Mouse (Mus musculus): ENCODE results near the gene Gm49387. TPM values are rescaled to one million over a fixed set of nuclear protein-coding genes. Genes with fewer than 3 reads are reported as not detected.

Gene Gm49387
- polyA plus RNA-seq, 1 experiment from 2014 or later: 1.7 TPM

DNA sequence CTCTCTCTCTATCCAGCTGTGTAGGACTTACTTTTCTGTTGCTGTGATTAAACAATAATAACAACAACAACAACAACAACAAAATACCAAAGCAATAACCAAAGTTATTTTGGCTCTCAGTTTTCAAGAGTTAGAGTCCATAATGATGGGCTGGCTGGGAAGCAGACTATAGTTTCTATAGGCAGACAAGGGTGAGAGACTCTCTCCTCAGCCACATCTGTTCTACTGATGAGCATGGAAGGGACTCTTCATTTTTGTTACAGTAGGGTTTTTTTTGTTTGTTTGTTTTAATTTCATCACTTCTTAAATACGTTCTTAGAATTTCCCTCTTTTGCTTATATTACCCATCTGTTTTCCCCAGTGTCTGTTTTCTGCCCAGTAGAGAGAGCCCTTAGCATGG, 11.9 kb upstream of the Gm49387 start:
- H3K27me3 ChIP-seq (replicated peaks; ENCODE audit: insufficient read depth, low read length): no peaks in the 10 kb centered on the region
- no peak overlapping the region for H3K27ac ChIP-seq (ENCODE audit: low read length)
- no peak overlapping the region for H3K4me3 ChIP-seq (ENCODE audit: low read depth, low read length)
- no peak overlapping the region for H3K4me2 ChIP-seq (replicated peaks; ENCODE audit: low read depth, low read length)
- H3K4me1 ChIP-seq (ENCODE audit: insufficient read depth, low read depth, low read length): no peaks in the 10 kb centered on the region
- no peak overlapping the region for H3K9ac ChIP-seq (replicated peaks; ENCODE audit: low read depth)
- TF ChIP-seq CTCF (IDR thresholded peaks at IDR 0.05): no peak
- TF ChIP-seq EP300 (IDR thresholded peaks at IDR 0.05): no peak
- no peaks in the 10 kb centered on the region for H3K36me3 ChIP-seq (ENCODE audit: insufficient read depth, low read length)
- no peaks in the 10 kb centered on the region for H3K9me3 ChIP-seq (ENCODE audit: low read length)
- ATAC-seq: no peak
- no peak for DNase-seq (ENCODE audit: low spot score)
- WGBS: 62% methylated on average over 1 of the region's 1 CpGs

DNA sequence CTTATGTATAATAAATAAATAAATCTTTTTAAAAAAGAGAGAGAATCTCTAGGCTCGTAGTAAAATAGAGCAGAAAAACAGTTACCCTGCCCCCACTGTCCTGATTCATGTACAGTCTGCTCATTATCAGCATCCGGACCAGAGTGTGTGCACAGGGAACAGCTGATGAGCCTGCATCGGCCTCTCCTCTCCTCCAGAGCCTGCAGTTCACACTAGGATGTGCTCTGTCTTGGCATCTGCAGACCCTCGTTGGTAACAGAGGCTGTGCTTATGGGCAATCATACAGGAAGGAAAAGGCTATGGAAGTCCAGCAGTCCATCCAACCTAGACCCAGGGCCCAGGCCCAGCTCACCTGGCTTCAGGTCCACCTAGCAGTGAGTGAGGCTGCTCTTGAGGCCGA, 11.4 kb upstream of the Gm49387 start:
- H3K9me3 ChIP-seq (ENCODE audit: low read length): no peaks in the 10 kb centered on the region
- no peak overlapping the region for H3K4me3 ChIP-seq (ENCODE audit: low read depth, low read length)
- H3K4me1 ChIP-seq (ENCODE audit: insufficient read depth, low read depth, low read length): no peaks in the 10 kb centered on the region
- no peak overlapping the region for H3K4me2 ChIP-seq (replicated peaks; ENCODE audit: low read depth, low read length)
- TF ChIP-seq CTCF (IDR thresholded peaks at IDR 0.05): no peak
- no peak for TF ChIP-seq EP300 (IDR thresholded peaks at IDR 0.05)
- no peaks in the 10 kb centered on the region for H3K36me3 ChIP-seq (ENCODE audit: insufficient read depth, low read length)
- H3K27me3 ChIP-seq (replicated peaks; ENCODE audit: insufficient read depth, low read length): no peaks in the 10 kb centered on the region
- H3K27ac ChIP-seq (ENCODE audit: low read length): no peak overlapping the region
- DNase-seq (ENCODE audit: low spot score) (no peak), ATAC-seq (no peak)
- no peak overlapping the region for H3K9ac ChIP-seq (replicated peaks; ENCODE audit: low read depth)
- 37% methylated on average over 5 of the region's 5 CpGs for WGBS

DNA sequence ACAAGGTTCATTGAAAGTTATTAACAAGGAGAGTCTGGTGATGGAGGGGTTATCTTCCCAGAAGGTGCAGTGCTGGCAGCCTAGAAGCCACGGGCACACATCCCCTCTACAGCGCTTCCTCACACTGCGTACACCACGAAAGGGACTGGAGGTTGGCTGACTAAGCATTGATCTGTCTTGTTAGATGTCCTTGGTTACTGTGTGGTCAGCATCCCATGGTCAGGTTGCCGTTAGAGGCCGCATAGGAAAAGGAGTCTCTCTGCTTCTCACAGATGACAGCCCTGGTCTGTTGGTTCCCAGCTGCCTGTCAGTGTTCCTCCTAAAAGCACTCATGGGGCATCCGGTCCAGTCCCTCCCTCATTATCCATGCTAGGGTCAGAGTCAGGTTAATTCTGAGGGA, 10.5 kb upstream of the Gm49387 start:
- H3K27me3 ChIP-seq (replicated peaks; ENCODE audit: insufficient read depth, low read length): no peaks in the 10 kb centered on the region
- H3K9me3 ChIP-seq (ENCODE audit: low read length): no peaks in the 10 kb centered on the region
- WGBS: 54% methylated on average over 7 of the region's 7 CpGs
- DNase-seq (ENCODE audit: low spot score) (no peak), ATAC-seq (no peak)
- H3K9ac ChIP-seq (replicated peaks; ENCODE audit: low read depth): no peak overlapping the region
- no peaks in the 10 kb centered on the region for H3K4me1 ChIP-seq (ENCODE audit: insufficient read depth, low read depth, low read length)
- no peak overlapping the region for H3K4me2 ChIP-seq (replicated peaks; ENCODE audit: low read depth, low read length)
- H3K27ac ChIP-seq (ENCODE audit: low read length): no peak overlapping the region
- no peak overlapping the region for H3K4me3 ChIP-seq (ENCODE audit: low read depth, low read length)
- no peaks in the 10 kb centered on the region for H3K36me3 ChIP-seq (ENCODE audit: insufficient read depth, low read length)
- no peak for TF ChIP-seq EP300 (IDR thresholded peaks at IDR 0.05)
- TF ChIP-seq CTCF (IDR thresholded peaks at IDR 0.05): no peak

DNA sequence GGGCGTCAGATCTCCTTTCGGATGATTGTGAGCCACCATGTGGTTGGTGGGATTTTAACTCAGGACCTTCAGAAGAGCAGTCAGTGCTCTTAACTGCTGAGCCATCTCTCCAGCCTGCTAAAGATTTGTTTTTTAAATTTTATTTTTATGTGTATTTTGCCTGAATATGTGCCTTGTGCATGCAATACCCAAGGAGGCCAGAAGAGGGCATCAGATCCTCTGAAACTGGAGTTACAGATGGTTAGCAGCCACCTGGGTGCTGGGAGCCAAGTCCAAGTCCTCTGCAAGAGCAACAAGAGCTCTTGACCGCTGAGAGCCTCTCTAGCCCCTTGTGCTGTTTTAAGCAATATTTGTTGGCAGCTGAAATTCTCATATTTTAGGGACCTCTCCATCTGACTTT, 9.7 kb upstream of the Gm49387 start:
- TF ChIP-seq CTCF (IDR thresholded peaks at IDR 0.05): peak; percentile 49
- TF ChIP-seq EP300 (IDR thresholded peaks at IDR 0.05): no peak
- Histone ChIP-seq H3K4me3 (ENCODE audit: low read depth, low read length) (no peak overlapping the region), H3K36me3 (ENCODE audit: insufficient read depth, low read length) (no peaks in the 10 kb centered on the region), H3K9me3 (ENCODE audit: low read length) (no peaks in the 10 kb centered on the region), H3K4me1 (ENCODE audit: insufficient read depth, low read depth, low read length) (no peaks in the 10 kb centered on the region), H3K27ac (ENCODE audit: low read length) (no peak overlapping the region), H3K27me3 (replicated peaks; ENCODE audit: insufficient read depth, low read length) (no peaks in the 10 kb centered on the region), H3K4me2 (replicated peaks; ENCODE audit: low read depth, low read length) (no peak overlapping the region), H3K9ac (replicated peaks; ENCODE audit: low read depth) (no peak overlapping the region)
- 0 out of 2 replicates have a peak, but pooled peaks have one; percentile 32 for ATAC-seq
- DNase-seq (ENCODE audit: low spot score): no peak
- WGBS: 91% methylated on average over 3 of the region's 3 CpGs

DNA sequence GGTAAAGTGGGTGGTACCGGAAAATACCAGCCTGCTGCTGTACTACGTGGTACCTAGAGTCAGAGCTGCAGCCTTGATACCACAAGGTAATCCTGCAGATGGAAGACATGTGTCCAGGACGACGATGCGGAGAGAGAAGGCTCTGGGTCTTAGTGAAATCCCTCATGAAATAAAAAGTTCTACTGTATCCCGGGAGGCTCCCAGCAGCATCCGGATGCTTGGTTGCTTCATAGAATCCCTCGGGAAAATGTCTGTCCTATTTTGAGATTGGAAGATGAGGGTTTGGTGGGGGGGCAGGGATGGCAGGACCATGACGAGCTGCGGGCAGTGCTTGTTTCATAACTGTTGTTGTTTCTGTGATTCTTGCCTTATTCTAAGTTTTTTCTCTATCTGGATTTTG, 7.3 kb upstream of the Gm49387 start:
- H3K9ac ChIP-seq (replicated peaks; ENCODE audit: low read depth): no peak overlapping the region
- H3K27ac ChIP-seq (ENCODE audit: low read length): no peak overlapping the region
- H3K4me2 ChIP-seq (replicated peaks; ENCODE audit: low read depth, low read length): no peak overlapping the region
- no peaks in the 10 kb centered on the region for H3K9me3 ChIP-seq (ENCODE audit: low read length)
- WGBS: 75% methylated on average over 10 of the region's 10 CpGs
- H3K4me3 ChIP-seq (ENCODE audit: low read depth, low read length): no peak overlapping the region
- no peaks in the 10 kb centered on the region for H3K4me1 ChIP-seq (ENCODE audit: insufficient read depth, low read depth, low read length)
- TF ChIP-seq CTCF (IDR thresholded peaks at IDR 0.05) (no peak), EP300 (IDR thresholded peaks at IDR 0.05) (no peak)
- no peak for ATAC-seq
- no peaks in the 10 kb centered on the region for H3K27me3 ChIP-seq (replicated peaks; ENCODE audit: insufficient read depth, low read length)
- DNase-seq (ENCODE audit: low spot score): no peak
- H3K36me3 ChIP-seq (ENCODE audit: insufficient read depth, low read length): no peaks in the 10 kb centered on the region

DNA sequence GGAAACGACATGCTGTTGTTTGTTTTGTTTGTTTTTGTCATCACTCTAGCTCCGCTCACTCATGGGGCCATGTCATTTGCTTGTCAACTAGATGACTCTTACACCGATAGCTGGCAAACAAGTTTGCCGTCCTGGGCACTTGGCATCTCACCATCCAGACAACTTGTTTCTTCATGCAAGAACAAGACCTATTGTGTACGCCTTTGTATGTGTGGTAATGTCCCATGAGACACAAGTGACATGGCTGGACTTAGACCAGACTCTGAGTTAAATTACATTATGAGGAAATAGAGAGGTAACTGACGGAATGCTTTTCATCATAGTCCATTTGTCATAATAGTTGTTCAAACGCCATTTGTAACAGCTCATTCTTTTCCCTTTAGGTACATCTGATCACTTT, 5.2 kb upstream of the Gm49387 start:
- no peak overlapping the region for H3K27ac ChIP-seq (ENCODE audit: low read length)
- no peaks in the 10 kb centered on the region for H3K9me3 ChIP-seq (ENCODE audit: low read length)
- H3K4me1 ChIP-seq (ENCODE audit: insufficient read depth, low read depth, low read length): peaks cover 7% of the 10 kb centered on the region; the same call in 1 of the 2 replicates
- no peak overlapping the region for H3K9ac ChIP-seq (replicated peaks; ENCODE audit: low read depth)
- no peaks in the 10 kb centered on the region for H3K36me3 ChIP-seq (ENCODE audit: insufficient read depth, low read length)
- no peak overlapping the region for H3K4me3 ChIP-seq (ENCODE audit: low read depth, low read length)
- no peaks in the 10 kb centered on the region for H3K27me3 ChIP-seq (replicated peaks; ENCODE audit: insufficient read depth, low read length)
- H3K4me2 ChIP-seq (replicated peaks; ENCODE audit: low read depth, low read length): no peak overlapping the region
- ATAC-seq (no peak), DNase-seq (ENCODE audit: low spot score) (no peak)
- TF ChIP-seq EP300 (IDR thresholded peaks at IDR 0.05): no peak
- TF ChIP-seq CTCF (IDR thresholded peaks at IDR 0.05): no peak
- WGBS: 84% methylated on average over 7 of the region's 7 CpGs

DNA sequence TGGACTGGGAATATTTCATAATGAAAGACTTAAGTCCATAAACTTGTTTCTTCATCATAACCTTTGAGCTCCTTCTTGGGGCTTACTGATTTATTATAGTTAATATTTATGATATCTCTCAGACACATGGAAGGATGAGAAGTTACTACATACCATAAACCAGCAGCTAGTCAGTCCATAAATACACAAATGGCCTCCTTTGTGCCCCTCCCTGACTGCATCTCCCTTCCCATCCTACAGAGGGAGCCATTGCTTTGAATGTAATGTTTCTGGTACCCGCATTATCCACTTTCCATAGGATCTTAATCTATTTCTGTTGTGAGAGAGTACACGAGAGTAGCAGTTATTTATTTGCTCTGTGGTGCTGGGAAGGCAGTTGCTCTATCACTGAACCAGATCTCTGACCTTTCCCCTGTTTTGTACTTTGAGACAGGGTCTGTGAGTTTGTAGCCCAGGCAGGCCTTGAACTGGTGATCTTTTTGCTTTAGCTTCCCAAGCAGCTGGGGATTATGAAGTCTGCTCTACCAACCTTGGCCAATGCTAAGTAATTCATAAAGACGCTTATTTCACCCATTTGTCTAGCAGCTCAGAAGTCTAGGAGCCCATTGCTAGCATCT, 4.4 kb upstream of the Gm49387 start:
- H3K9me3 ChIP-seq (ENCODE audit: low read length): no peaks in the 10 kb centered on the region
- H3K4me2 ChIP-seq (replicated peaks; ENCODE audit: low read depth, low read length): no peak overlapping the region
- H3K4me3 ChIP-seq (ENCODE audit: low read depth, low read length): no peak overlapping the region
- H3K4me1 ChIP-seq (ENCODE audit: insufficient read depth, low read depth, low read length): peaks cover 10% of the 10 kb centered on the region; the same call in 1 of the 2 replicates
- TF ChIP-seq EP300 (IDR thresholded peaks at IDR 0.05) (no peak), CTCF (IDR thresholded peaks at IDR 0.05) (peak; percentile 67)
- WGBS: 57% methylated on average over 3 of the region's 3 CpGs
- H3K36me3 ChIP-seq (ENCODE audit: insufficient read depth, low read length): no peaks in the 10 kb centered on the region
- DNase-seq (ENCODE audit: low spot score): no peak
- ATAC-seq: no peak
- no peak overlapping the region for H3K9ac ChIP-seq (replicated peaks; ENCODE audit: low read depth)
- H3K27ac ChIP-seq (ENCODE audit: low read length): no peak overlapping the region
- no peaks in the 10 kb centered on the region for H3K27me3 ChIP-seq (replicated peaks; ENCODE audit: insufficient read depth, low read length)

All from lung, postnatal 0 days (tissue).